Mouse (Mus musculus): ENCODE data around the gene Ptpn22. TPM values are rescaled to one million over a fixed set of nuclear protein-coding genes. Genes with fewer than 3 reads are reported as not detected.
A peak's percentile ranks its signal among the peaks of the same experiment; 100 is the strongest.

Ptpn22 gene
- polyA plus RNA-seq, 1 experiment from 2014 or later, result 0.17 TPM

DNA sequence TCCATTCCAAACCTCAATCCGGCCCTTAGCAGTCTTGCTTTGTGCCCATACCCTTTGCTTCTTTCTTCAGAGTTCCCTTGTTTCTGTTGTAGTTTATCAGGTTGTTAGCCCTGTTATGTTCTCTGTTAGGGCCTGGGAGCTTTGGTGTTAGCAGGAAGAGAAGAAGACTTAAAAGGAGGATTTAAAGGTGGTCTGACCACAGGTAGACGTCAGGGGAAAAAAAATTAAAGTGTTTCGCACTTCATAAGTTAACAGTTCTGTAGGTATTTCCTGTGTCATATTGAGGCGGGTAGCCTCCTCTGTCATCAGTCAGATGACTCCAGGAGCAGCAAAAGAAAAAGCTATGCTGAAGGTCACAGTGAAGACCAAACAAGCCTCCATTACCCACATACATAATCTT lies 8.4 kb downstream of the Ptpn22 start:
- H3K4me1 ChIP-seq (ENCODE audit: control insufficient read depth, insufficient read depth, low read length), result no peaks in the 10 kb centered on the region
- H3K9me3 ChIP-seq (replicated peaks; ENCODE audit: control insufficient read depth, low read length), result no peaks in the 10 kb centered on the region
- no peaks in the 10 kb centered on the region for H3K27me3 ChIP-seq (replicated peaks; ENCODE audit: control insufficient read depth, insufficient read depth, low read length)
- WGBS, result 86% methylated on average over 4 of the region's 4 CpGs
- H3K4me3 ChIP-seq (ENCODE audit: low read depth, low read length), result no peak overlapping the region
- H3K36me3 ChIP-seq (ENCODE audit: control insufficient read depth, insufficient read depth, low read length), result no peaks in the 10 kb centered on the region
- ATAC-seq (no peak), DNase-seq (ENCODE audit: low spot score) (no peak)
- H3K4me2 ChIP-seq (ENCODE audit: low read length), result no peak overlapping the region
- no peak overlapping the region for H3K9ac ChIP-seq (ENCODE audit: low read length)
- H3K27ac ChIP-seq (ENCODE audit: low read depth, low read length), result no peak overlapping the region

DNA sequence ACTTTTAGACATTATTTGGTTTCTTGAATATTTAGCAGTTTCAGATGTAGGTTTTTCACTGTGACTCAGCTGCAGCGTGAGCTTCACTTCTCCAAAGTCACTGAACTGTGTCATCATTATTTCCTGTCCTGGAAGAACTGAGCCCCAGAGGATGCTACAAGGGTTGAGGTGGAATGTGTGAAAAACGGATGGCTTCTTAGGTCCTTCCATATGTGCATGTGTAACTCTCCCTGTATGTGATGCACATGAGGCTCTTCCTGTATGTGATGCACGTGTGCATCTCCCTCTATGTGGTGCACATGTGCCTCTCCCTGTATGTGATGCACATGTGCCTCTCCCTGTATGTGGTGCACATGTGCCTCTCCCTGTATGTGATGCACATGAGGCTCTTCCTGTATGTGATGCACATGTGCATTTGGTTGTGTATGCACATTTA lies 13.1 kb downstream of the Ptpn22 start:
- WGBS, result 68% methylated on average over 3 of the region's 3 CpGs
- Histone ChIP-seq H3K9me3 (replicated peaks; ENCODE audit: control insufficient read depth, low read length) (no peaks in the 10 kb centered on the region), H3K4me1 (ENCODE audit: control insufficient read depth, insufficient read depth, low read length) (no peaks in the 10 kb centered on the region), H3K27ac (ENCODE audit: low read depth, low read length) (no peak overlapping the region), H3K36me3 (ENCODE audit: control insufficient read depth, insufficient read depth, low read length) (no peaks in the 10 kb centered on the region), H3K4me3 (ENCODE audit: low read depth, low read length) (no peak overlapping the region), H3K4me2 (ENCODE audit: low read length) (no peak overlapping the region), H3K27me3 (replicated peaks; ENCODE audit: control insufficient read depth, insufficient read depth, low read length) (no peaks in the 10 kb centered on the region), H3K9ac (ENCODE audit: low read length) (no peak overlapping the region)
- no peak for ATAC-seq
- DNase-seq (ENCODE audit: low spot score), result no peak

DNA sequence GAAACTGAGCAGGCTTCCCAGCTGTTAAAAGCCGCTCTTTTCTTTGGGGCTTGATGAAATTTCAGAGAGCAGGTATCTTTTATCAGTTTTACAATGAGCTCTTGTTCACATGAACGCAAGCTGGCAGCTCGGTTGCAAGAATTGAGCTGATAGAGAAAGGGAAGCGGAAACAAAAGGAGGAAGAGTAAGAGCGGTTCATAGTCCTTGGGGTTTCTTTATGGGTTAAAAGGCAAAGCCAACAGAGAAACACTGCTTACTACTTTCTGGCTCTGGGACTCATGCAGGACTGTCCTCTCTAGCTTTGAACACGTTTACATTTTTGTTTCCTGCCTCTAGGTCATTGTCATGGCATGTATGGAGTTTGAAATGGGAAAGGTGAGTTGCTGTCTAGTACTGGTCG lies 14.7 kb downstream of the Ptpn22 start:
- H3K36me3 ChIP-seq (ENCODE audit: control insufficient read depth, insufficient read depth, low read length), result no peaks in the 10 kb centered on the region
- H3K27ac ChIP-seq (ENCODE audit: low read depth, low read length), result no peak overlapping the region
- no peaks in the 10 kb centered on the region for H3K27me3 ChIP-seq (replicated peaks; ENCODE audit: control insufficient read depth, insufficient read depth, low read length)
- H3K9ac ChIP-seq (ENCODE audit: low read length), result no peak overlapping the region
- ATAC-seq (no peak), DNase-seq (ENCODE audit: low spot score) (no peak)
- no peak overlapping the region for H3K4me2 ChIP-seq (ENCODE audit: low read length)
- H3K9me3 ChIP-seq (replicated peaks; ENCODE audit: control insufficient read depth, low read length), result no peaks in the 10 kb centered on the region
- WGBS, result 72% methylated on average over 7 of the region's 7 CpGs
- no peak overlapping the region for H3K4me3 ChIP-seq (ENCODE audit: low read depth, low read length)
- no peaks in the 10 kb centered on the region for H3K4me1 ChIP-seq (ENCODE audit: control insufficient read depth, insufficient read depth, low read length)

DNA sequence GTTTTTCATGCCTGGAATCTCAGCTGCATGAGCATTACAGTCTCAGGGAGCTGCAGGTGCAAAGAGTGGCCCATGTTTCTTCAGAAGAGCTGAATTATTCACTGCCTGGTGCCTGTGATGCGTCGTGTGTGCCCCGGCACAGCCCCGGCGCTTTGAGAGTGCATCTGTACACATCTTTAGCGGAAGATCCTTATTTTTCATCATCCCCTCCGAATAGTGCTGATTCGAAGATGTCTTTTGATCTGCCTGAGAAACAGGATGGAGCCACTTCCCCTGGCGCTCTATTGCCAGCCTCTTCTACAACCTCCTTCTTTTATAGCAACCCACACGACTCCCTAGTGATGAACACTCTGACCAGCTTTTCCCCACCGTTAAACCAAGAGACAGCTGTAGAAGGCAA lies 26.4 kb downstream of the Ptpn22 start:
- ATAC-seq, result no peak
- no peak overlapping the region for H3K9ac ChIP-seq (ENCODE audit: low read length)
- 87% methylated on average over 11 of the region's 11 CpGs for WGBS
- no peaks in the 10 kb centered on the region for H3K27me3 ChIP-seq (replicated peaks; ENCODE audit: control insufficient read depth, insufficient read depth, low read length)
- DNase-seq (ENCODE audit: low spot score), result no peak
- no peak overlapping the region for H3K4me3 ChIP-seq (ENCODE audit: low read depth, low read length)
- H3K36me3 ChIP-seq (ENCODE audit: control insufficient read depth, insufficient read depth, low read length), result no peaks in the 10 kb centered on the region
- no peaks in the 10 kb centered on the region for H3K9me3 ChIP-seq (replicated peaks; ENCODE audit: control insufficient read depth, low read length)
- no peak overlapping the region for H3K4me2 ChIP-seq (ENCODE audit: low read length)
- no peak overlapping the region for H3K27ac ChIP-seq (ENCODE audit: low read depth, low read length)
- no peaks in the 10 kb centered on the region for H3K4me1 ChIP-seq (ENCODE audit: control insufficient read depth, insufficient read depth, low read length)

DNA sequence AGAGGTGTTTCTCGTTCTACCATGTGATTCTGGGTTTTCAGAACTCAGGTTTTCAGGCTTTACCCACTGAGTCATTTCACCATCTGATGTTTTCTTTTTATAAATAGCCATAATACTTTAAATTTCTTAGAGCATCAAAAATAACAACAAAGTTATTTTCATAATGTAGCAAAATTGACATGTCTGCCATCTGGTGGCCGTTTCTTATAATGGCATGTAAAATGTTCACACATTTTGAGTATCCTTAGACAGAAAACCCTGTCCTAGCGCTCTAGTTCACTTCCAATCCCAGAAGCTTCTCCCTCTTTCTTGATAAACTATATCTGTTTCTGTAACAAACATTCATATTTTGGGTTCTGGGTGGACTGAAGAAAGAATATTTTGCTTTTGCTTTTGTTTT lies 28.0 kb downstream of the Ptpn22 start:
- Histone ChIP-seq H3K9me3 (replicated peaks; ENCODE audit: control insufficient read depth, low read length) (no peaks in the 10 kb centered on the region), H3K36me3 (ENCODE audit: control insufficient read depth, insufficient read depth, low read length) (no peaks in the 10 kb centered on the region), H3K4me3 (ENCODE audit: low read depth, low read length) (no peak overlapping the region), H3K9ac (ENCODE audit: low read length) (no peak overlapping the region), H3K4me1 (ENCODE audit: control insufficient read depth, insufficient read depth, low read length) (no peaks in the 10 kb centered on the region), H3K27me3 (replicated peaks; ENCODE audit: control insufficient read depth, insufficient read depth, low read length) (no peaks in the 10 kb centered on the region), H3K27ac (ENCODE audit: low read depth, low read length) (no peak overlapping the region), H3K4me2 (ENCODE audit: low read length) (no peak overlapping the region)
- DNase-seq (ENCODE audit: low spot score) (peak; percentile 78), ATAC-seq (no peak)
- 33% methylated on average over 3 of the region's 3 CpGs for WGBS

DNA sequence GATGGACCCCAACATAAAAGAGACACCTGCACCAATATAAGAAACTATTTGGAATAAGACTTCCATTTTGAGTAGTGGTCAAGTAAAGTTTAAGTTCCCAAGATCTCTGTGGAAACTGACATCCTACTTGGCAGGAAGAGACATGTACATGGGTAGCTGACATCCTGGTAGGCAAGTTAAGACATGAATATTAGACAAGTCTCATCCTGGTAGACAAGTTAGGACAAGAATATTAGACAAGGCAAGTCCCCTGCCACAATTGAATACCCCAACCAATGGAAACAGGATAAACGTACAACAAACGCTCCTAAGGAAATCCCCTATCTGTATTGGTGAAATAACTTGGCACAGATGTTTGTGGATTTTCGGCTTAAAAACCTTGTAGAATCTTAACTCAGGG lies 33.8 kb downstream of the Ptpn22 start:
- Histone ChIP-seq H3K36me3 (ENCODE audit: control insufficient read depth, insufficient read depth, low read length) (no peaks in the 10 kb centered on the region), H3K9ac (ENCODE audit: low read length) (no peak overlapping the region), H3K4me1 (ENCODE audit: control insufficient read depth, insufficient read depth, low read length) (no peaks in the 10 kb centered on the region), H3K27ac (ENCODE audit: low read depth, low read length) (no peak overlapping the region), H3K4me3 (ENCODE audit: low read depth, low read length) (no peak overlapping the region), H3K4me2 (ENCODE audit: low read length) (no peak overlapping the region), H3K27me3 (replicated peaks; ENCODE audit: control insufficient read depth, insufficient read depth, low read length) (no peaks in the 10 kb centered on the region), H3K9me3 (replicated peaks; ENCODE audit: control insufficient read depth, low read length) (no peaks in the 10 kb centered on the region)
- no peak for ATAC-seq
- DNase-seq (ENCODE audit: low spot score), result no peak
- 92% methylated on average over 3 of the region's 3 CpGs for WGBS

DNA sequence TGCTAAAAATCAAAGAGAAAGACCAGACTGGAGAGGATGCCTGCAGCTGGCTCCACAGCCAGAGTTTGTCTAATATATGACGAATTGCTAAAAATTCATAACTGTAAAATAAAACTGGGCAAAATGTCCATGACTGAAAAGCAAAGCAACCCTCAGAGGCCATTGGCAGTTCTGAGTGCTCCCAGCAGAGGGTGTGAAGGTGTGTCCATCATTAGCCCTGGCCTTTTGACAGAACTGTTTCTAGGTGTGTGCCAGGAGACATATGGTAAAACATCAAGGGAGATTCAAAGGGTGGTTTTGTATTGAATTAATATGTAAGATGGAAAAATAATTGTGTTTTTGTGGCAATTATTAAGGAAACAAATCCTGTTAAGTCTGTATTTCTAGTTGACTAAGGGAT lies 45.1 kb downstream of the Ptpn22 start:
- no peaks in the 10 kb centered on the region for H3K9me3 ChIP-seq (replicated peaks; ENCODE audit: control insufficient read depth, low read length)
- H3K27ac ChIP-seq (ENCODE audit: low read depth, low read length), result no peak overlapping the region
- no peak overlapping the region for H3K4me2 ChIP-seq (ENCODE audit: low read length)
- no peaks in the 10 kb centered on the region for H3K27me3 ChIP-seq (replicated peaks; ENCODE audit: control insufficient read depth, insufficient read depth, low read length)
- DNase-seq (ENCODE audit: low spot score), result peak; percentile 16
- ATAC-seq, result no peak
- H3K9ac ChIP-seq (ENCODE audit: low read length), result no peak overlapping the region
- no peaks in the 10 kb centered on the region for H3K36me3 ChIP-seq (ENCODE audit: control insufficient read depth, insufficient read depth, low read length)
- no peak overlapping the region for H3K4me3 ChIP-seq (ENCODE audit: low read depth, low read length)
- no peaks in the 10 kb centered on the region for H3K4me1 ChIP-seq (ENCODE audit: control insufficient read depth, insufficient read depth, low read length)
- 79% methylated on average over 1 of the region's 1 CpGs for WGBS

DNA sequence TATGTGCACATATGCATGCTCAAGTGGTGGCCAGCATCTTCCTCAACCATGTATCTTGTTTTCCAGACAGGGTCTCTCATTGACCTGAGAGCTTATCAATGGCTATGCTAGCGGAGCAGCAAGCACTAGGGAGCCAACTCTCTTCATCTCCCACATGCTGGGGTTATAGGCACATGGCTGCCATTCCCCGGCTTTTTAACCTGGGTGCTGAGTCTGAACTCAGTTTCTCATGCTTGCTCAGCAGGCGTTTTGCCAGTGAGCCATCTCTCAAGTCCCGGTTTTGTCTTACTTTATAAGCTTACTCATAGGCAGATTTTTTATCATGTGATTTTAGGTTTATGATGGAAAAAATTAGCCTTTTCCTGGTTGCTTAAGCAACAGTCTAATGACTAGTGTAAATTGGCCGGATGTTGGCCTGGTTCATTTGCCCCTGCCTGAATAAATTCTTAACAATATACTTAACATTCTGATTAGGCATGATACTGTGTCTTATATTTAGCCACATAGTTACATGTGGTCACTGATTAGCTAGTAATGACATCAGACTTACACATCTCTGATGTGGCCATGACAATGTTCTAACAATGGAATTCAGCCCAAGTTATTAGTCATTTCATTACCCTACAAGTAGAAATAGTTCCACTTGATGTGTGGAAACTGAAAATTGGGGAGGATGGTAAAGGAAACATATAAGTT lies 47.9 kb downstream of the Ptpn22 start:
- H3K36me3 ChIP-seq (ENCODE audit: control insufficient read depth, insufficient read depth, low read length), result no peaks in the 10 kb centered on the region
- no peaks in the 10 kb centered on the region for H3K9me3 ChIP-seq (replicated peaks; ENCODE audit: control insufficient read depth, low read length)
- H3K27me3 ChIP-seq (replicated peaks; ENCODE audit: control insufficient read depth, insufficient read depth, low read length), result no peaks in the 10 kb centered on the region
- H3K4me2 ChIP-seq (ENCODE audit: low read length), result no peak overlapping the region
- H3K9ac ChIP-seq (ENCODE audit: low read length), result no peak overlapping the region
- H3K27ac ChIP-seq (ENCODE audit: low read depth, low read length), result no peak overlapping the region
- H3K4me1 ChIP-seq (ENCODE audit: control insufficient read depth, insufficient read depth, low read length), result no peaks in the 10 kb centered on the region
- H3K4me3 ChIP-seq (ENCODE audit: low read depth, low read length), result no peak overlapping the region
- no peak for ATAC-seq
- WGBS, result 85% methylated on average over 5 of the region's 5 CpGs
- DNase-seq (ENCODE audit: low spot score), result no peak

DNA sequence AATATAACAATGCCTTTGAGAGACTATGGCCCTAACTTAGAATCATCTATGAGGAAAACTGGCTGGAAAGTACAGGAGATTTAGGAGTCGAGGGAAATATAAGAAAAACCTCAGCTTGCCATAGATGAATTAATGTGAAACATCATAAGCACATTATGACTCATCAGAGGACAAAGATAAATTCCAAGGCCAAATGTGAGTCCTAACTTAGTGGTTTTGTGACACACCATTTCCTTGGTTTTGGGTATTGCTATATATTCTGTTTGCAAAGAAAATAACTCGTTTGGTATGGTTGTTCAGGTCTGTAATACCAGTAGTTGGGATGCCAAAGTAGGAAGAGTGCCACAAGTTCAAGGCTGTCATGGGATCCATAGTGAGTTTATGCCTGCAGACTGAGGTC lies 49.2 kb downstream of the Ptpn22 start:
- Histone ChIP-seq H3K4me3 (ENCODE audit: low read depth, low read length) (no peak overlapping the region), H3K9ac (ENCODE audit: low read length) (no peak overlapping the region), H3K27me3 (replicated peaks; ENCODE audit: control insufficient read depth, insufficient read depth, low read length) (no peaks in the 10 kb centered on the region), H3K27ac (ENCODE audit: low read depth, low read length) (no peak overlapping the region), H3K4me2 (ENCODE audit: low read length) (no peak overlapping the region), H3K36me3 (ENCODE audit: control insufficient read depth, insufficient read depth, low read length) (no peaks in the 10 kb centered on the region), H3K9me3 (replicated peaks; ENCODE audit: control insufficient read depth, low read length) (no peaks in the 10 kb centered on the region), H3K4me1 (ENCODE audit: control insufficient read depth, insufficient read depth, low read length) (no peaks in the 10 kb centered on the region)
- WGBS, result 72% methylated on average over 2 of the region's 2 CpGs
- DNase-seq (ENCODE audit: low spot score) (no peak), ATAC-seq (no peak)

Data from forebrain, embryonic 14.5 days (tissue).